Mouse (Mus musculus): ENCODE data around the gene Eif3b. TPM values are rescaled to one million over a fixed set of nuclear protein-coding genes. Genes with fewer than 3 reads are reported as not detected.
"Not testable (repeated sequence)": the region's sequence is repeated elsewhere in the genome, so short reads cannot be mapped to it uniquely, and the experiment has no call there.

The Eif3b gene
- polyA plus RNA-seq, 1 experiment from 2014 or later, result 88.3 TPM

DNA sequence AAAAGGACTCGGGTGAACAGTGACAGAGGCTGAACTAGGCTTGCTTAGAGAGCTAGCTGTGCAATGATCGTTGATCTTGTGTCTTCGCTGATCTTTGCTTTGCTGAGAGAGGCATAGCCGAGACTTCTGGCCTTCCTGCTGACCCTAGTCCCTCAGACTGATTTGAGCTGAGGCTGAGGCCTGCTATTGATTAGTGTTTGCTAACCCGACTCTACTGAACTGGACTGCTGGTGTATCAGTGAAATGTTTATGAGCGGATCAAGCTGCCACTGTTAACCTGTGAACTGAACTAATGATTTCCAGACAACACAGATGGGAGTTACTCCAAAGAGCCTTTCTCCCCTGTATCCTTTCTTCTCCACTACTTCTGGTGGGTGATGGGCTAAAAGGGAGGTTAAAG lies 14.0 kb upstream of the Eif3b start:
- Histone ChIP-seq H3K4me3 (no peak overlapping the region), H3K27me3 (no peaks in the 10 kb centered on the region), H3K4me2 (no peak overlapping the region), H3K9me3 (no peaks in the 10 kb centered on the region), H3K27ac (replicated peaks) (no peak overlapping the region), H3K4me1 (replicated peaks) (no peaks in the 10 kb centered on the region), H3K36me3 (no peaks in the 10 kb centered on the region), H3K9ac (no peak overlapping the region)
- 79% methylated on average over 6 of the region's 6 CpGs for WGBS
- ATAC-seq (ENCODE audit: low read depth), result no peak

- Histone ChIP-seq H3K27me3 (no peaks in the 10 kb centered on the region), H3K27ac (replicated peaks) (no peak overlapping the region), H3K9ac (no peak overlapping the region), H3K4me3 (no peak overlapping the region), H3K4me1 (replicated peaks) (no peaks in the 10 kb centered on the region), H3K9me3 (no peaks in the 10 kb centered on the region), H3K36me3 (no peaks in the 10 kb centered on the region), H3K4me2 (no peak overlapping the region)
- ATAC-seq (ENCODE audit: low read depth), result no peak
- WGBS, result 73% methylated on average over 6 of the region's 6 CpGs
Measured at GRCm38 (mm10) chr5:140406666-140407065, 12.5 kb upstream of the Eif3b start.

GRCm38 (mm10) chr5:140408801-140409200 lies 10.3 kb upstream of the Eif3b start:
- Histone ChIP-seq H3K4me1 (replicated peaks) (no peaks in the 10 kb centered on the region), H3K27me3 (no peaks in the 10 kb centered on the region), H3K9ac (no peak overlapping the region), H3K4me3 (no peak overlapping the region), H3K27ac (replicated peaks) (no peak overlapping the region), H3K9me3 (no peaks in the 10 kb centered on the region), H3K4me2 (no peak overlapping the region), H3K36me3 (no peaks in the 10 kb centered on the region)
- ATAC-seq (ENCODE audit: low read depth), result no peak

- Histone ChIP-seq H3K9me3 (no peaks in the 10 kb centered on the region), H3K9ac (no peak overlapping the region), H3K36me3 (no peaks in the 10 kb centered on the region), H3K4me3 (no peak overlapping the region), H3K27ac (replicated peaks) (no peak overlapping the region), H3K4me1 (replicated peaks) (no peaks in the 10 kb centered on the region), H3K4me2 (no peak overlapping the region), H3K27me3 (no peaks in the 10 kb centered on the region)
- ATAC-seq (ENCODE audit: low read depth), result no peak
- 36% methylated on average over 8 of the region's 8 CpGs for WGBS
Measured at GRCm38 (mm10) chr5:140411339-140411738, 7.8 kb upstream of the Eif3b start.

DNA sequence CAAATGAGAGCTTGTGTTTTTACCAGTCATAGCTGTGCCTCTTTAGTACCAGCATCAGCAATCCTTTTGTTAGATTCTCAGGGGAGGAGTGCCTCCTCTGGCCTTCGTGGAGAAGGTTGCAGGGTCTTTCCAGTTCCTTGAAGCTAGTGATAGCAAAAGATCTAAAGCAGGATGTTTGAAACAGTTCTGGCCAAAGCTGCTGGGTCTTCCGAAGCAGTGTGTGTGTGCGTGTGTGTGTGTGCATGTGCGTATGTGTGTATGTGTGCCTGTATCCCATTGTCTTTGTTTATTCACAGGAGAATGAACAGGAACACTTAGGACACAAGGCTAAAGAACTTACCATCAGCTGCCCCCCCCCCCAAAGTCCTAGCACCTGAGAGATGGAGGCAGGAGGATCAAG lies 4.5 kb upstream of the Eif3b start:
- H3K4me3 ChIP-seq, result no peak overlapping the region
- H3K4me1 ChIP-seq (replicated peaks), result peaks cover 5% of the 10 kb centered on the region
- no peak overlapping the region for H3K9ac ChIP-seq
- H3K4me2 ChIP-seq, result no peak overlapping the region
- no peak for ATAC-seq (ENCODE audit: low read depth)
- H3K27ac ChIP-seq (replicated peaks), result no peak overlapping the region
- H3K9me3 ChIP-seq, result no peaks in the 10 kb centered on the region
- no peaks in the 10 kb centered on the region for H3K27me3 ChIP-seq
- no peaks in the 10 kb centered on the region for H3K36me3 ChIP-seq
- WGBS, result 66% methylated on average over 4 of the region's 4 CpGs

DNA sequence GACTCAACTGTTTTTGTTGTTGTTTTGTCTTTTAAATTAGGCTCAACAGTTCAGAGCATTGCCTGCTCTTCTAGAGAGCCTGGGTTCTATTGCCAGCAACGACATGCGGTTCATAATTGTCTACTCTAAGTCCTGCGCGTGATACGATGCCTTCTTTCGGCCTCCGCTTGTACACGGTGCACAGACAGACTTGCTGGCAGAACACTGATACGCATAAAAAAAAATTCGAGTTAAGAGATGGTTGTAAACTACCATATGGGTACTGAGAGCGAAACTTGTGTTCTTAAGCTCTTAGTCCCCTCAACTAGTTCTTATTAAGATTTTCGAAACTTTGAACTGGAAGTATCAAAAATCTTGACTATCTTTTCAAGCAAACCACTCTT lies 1.0 kb upstream of the Eif3b start:
- Histone ChIP-seq H3K9ac (peak overlapping the region; percentile 81), H3K27me3 (no peaks in the 10 kb centered on the region), H3K9me3 (no peaks in the 10 kb centered on the region), H3K27ac (replicated peaks) (peak overlapping the region; percentile 94), H3K36me3 (peaks cover 7% of the 10 kb centered on the region; the same call in 1 of the 2 replicates), H3K4me1 (replicated peaks) (peaks cover 36% of the 10 kb centered on the region), H3K4me3 (peak overlapping the region; percentile 100), H3K4me2 (peak overlapping the region; percentile 90)
- WGBS, result 1% methylated on average over 12 of the region's 12 CpGs
- ATAC-seq (ENCODE audit: low read depth), result 0 out of 2 replicates have a peak, but pooled peaks have one; percentile 2

DNA sequence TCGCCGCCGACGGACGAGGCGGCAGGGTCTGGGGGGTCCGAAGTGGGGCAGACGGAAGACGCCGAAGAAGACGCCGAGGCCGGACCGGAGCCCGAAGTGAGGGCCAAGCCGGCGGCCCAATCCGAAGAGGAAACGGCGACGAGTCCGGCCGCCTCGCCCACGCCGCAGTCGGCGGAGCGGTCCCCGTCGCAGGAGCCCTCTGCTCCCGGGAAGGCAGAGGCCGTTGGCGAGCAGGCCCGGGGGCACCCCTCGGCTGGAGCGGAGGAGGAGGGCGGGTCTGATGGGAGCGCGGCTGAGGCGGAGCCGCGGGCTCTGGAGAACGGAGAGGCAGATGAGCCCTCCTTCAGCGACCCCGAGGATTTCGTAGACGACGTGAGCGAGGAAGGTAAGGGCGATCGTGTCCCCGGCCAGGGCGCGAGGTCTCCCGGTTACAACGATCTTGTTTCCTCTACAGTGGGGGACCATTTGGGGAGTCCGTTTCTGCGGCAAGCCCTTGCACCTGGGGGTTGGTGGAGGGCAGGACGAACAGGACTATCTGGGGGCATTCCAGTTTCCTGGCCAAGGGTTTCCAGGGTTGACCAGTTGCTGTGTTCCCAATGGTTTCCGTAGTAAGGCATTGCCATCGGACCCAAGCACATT lies 433 bp downstream of the Eif3b start:
- no peaks in the 10 kb centered on the region for H3K9me3 ChIP-seq
- H3K27me3 ChIP-seq, result no peaks in the 10 kb centered on the region
- H3K9ac ChIP-seq, result peak overlapping the region; percentile 98
- H3K4me2 ChIP-seq, result peak overlapping the region; percentile 90
- peaks cover 36% of the 10 kb centered on the region for H3K4me1 ChIP-seq (replicated peaks)
- H3K4me3 ChIP-seq, result peak overlapping the region; percentile 100
- WGBS, result under 1% methylated on average over 62 of the region's 62 CpGs
- ATAC-seq (ENCODE audit: low read depth), result peak; percentile 36
- peak overlapping the region; percentile 94 for H3K27ac ChIP-seq (replicated peaks)
- peaks cover 13% of the 10 kb centered on the region for H3K36me3 ChIP-seq

DNA sequence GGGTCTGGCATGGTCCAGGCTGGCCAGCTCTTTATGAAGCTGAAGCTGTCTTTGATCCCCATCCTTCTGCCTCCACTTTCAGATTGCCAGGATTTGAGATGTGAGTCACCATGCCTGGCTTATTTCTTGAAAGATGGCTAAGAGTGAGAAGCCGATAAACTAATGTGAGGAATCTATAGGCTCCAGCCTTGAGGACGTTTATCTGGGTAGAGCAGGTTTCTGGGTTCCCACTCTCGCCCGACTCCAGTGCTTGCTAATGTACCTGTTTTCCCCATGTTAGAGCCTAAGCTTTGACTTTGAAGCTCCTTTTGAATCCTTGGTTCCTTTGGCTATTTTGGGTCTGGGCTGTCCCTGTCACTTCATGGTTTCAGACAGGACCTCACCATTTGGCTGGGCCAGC lies 1.5 kb downstream of the Eif3b start:
- Histone ChIP-seq H3K9me3 (no peaks in the 10 kb centered on the region), H3K4me3 (peak overlapping the region; percentile 100), H3K4me2 (peak overlapping the region; percentile 90), H3K4me1 (replicated peaks) (peaks cover 36% of the 10 kb centered on the region), H3K36me3 (peaks cover 13% of the 10 kb centered on the region), H3K27ac (replicated peaks) (no peak overlapping the region), H3K27me3 (no peaks in the 10 kb centered on the region), H3K9ac (peak overlapping the region; percentile 98)
- no peak for ATAC-seq (ENCODE audit: low read depth)
- WGBS, result 79% methylated on average over 4 of the region's 4 CpGs

DNA sequence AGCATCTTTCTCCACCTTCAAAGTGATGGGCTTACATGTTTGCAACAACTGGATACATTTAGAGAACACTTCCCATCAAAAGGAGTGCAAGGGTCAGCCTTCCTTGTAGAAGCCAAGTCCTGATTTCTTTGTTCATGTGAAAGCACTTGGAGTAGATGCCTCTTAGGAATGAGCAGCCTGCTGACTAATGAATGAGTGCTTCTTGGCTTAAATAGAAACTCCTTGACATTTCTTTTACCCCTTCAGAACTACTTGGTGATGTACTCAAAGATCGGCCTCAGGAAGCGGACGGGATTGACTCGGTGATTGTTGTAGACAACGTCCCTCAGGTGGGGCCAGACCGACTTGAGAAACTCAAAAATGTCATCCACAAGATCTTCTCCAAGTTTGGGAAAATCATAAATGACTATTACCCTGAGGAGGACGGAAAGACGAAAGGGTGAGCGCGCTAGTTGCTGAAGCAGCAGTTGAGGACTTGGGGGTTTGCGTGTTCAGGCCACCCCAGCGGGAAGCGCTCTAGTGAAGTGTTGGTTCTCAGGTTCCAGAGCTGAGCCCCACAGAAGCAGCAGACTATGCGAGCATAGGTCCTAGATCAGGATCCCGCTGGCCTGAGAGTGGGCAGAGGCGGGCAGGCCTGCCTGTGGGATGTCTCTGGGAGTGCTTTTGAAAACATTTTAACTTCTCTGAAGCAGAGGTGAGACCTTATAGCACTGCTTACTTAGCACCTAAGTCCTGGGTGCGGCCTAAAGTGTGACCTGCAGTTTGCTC lies 6.1 kb downstream of the Eif3b start:
- H3K27ac ChIP-seq (replicated peaks), result no peak overlapping the region
- no peak overlapping the region for H3K4me3 ChIP-seq
- H3K9me3 ChIP-seq, result no peaks in the 10 kb centered on the region
- H3K27me3 ChIP-seq, result no peaks in the 10 kb centered on the region
- peaks cover 27% of the 10 kb centered on the region for H3K4me1 ChIP-seq (replicated peaks)
- no peak for ATAC-seq (ENCODE audit: low read depth)
- no peak overlapping the region for H3K4me2 ChIP-seq
- 97% methylated on average over 17 of the region's 17 CpGs for WGBS
- peaks cover 54% of the 10 kb centered on the region for H3K36me3 ChIP-seq
- H3K9ac ChIP-seq, result no peak overlapping the region

GRCm38 (mm10) chr5:140439117-140439516 lies 20.0 kb downstream of the Eif3b start:
- H3K4me2 ChIP-seq; H3K27ac ChIP-seq (replicated peaks); H3K4me3 ChIP-seq; H3K27me3 ChIP-seq; H3K9me3 ChIP-seq; H3K4me1 ChIP-seq (replicated peaks); ATAC-seq (ENCODE audit: low read depth); H3K9ac ChIP-seq: not testable (repeated sequence)
- whole genome bisulfite sequencing, result 83% methylated on average over 1 of the region's 6 CpGs
- peaks cover 92% of the 10 kb centered on the region for H3K36me3 ChIP-seq

GRCm38 (mm10) chr5:140441406-140441805 lies 22.3 kb downstream of the Eif3b start:
- Histone ChIP-seq H3K4me1 (replicated peaks) (no peaks in the 10 kb centered on the region), H3K9ac (no peak overlapping the region), H3K27me3 (no peaks in the 10 kb centered on the region), H3K36me3 (peaks cover 90% of the 10 kb centered on the region), H3K27ac (replicated peaks) (no peak overlapping the region), H3K9me3 (no peaks in the 10 kb centered on the region), H3K4me3 (no peak overlapping the region), H3K4me2 (no peak overlapping the region)
- WGBS, result 92% methylated on average over 3 of the region's 3 CpGs
- no peak for ATAC-seq (ENCODE audit: low read depth)

- ATAC-seq (ENCODE audit: low read depth), result no peak
- peaks cover 68% of the 10 kb centered on the region for H3K36me3 ChIP-seq
- no peaks in the 10 kb centered on the region for H3K4me1 ChIP-seq (replicated peaks)
- no peaks in the 10 kb centered on the region for H3K9me3 ChIP-seq
- H3K27ac ChIP-seq (replicated peaks), result no peak overlapping the region
- no peak overlapping the region for H3K9ac ChIP-seq
- no peaks in the 10 kb centered on the region for H3K27me3 ChIP-seq
- no peak overlapping the region for H3K4me2 ChIP-seq
- whole genome bisulfite sequencing, result 93% methylated on average over 4 of the region's 4 CpGs
- no peak overlapping the region for H3K4me3 ChIP-seq
Measured at GRCm38 (mm10) chr5:140444012-140444411, 24.9 kb downstream of the Eif3b start.

DNA sequence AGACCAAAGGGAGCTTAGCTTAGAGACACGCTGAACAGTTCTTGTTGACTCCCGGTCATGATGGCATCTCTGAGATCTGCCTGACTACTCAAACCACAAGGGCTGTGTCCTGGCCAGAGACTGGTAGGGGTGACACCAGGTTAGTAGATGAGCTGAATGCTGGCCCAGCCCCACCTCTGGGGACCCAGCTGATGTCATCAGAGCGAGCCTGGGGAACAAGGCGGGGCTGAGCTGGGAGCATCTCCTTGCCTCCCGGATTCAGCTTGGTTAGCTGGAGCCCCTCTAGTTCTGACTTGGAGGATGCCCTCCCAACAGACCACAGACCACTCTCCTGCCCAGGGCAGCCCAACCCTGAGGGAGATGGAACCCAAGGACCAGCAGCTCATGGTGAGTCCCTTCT lies 26.2 kb downstream of the Eif3b start, which contains the start of gene Gm4869:
Gene Gm4869 (plus strand): TSS at position 301 of the 400 bp plus-strand sequence.
- Histone ChIP-seq H3K9ac (no peak within 1 kb of the TSS), H3K9me3 (no peaks in the 10 kb centered on the region), H3K4me3 (no peak within 1 kb of the TSS), H3K36me3 (peaks cover 59% of the 10 kb centered on the region), H3K4me1 (replicated peaks) (no peaks in the 10 kb centered on the region), H3K27ac (replicated peaks) (no peak within 1 kb of the TSS), H3K4me2 (no peak within 1 kb of the TSS), H3K27me3 (no peaks in the 10 kb centered on the region)
- WGBS, result 90% methylated on average over 5 of the region's 5 CpGs
- ATAC-seq (ENCODE audit: low read depth), result no peak

Data from neural tube, embryonic 13.5 days (tissue).